Mouse (Mus musculus): ENCODE measurements at regions not wholly inside any gene's neighbourhood (a gene's known extent, or its start where the extent isn't known, plus 50 kb on each side); places are given as distances from the start of the nearest gene placed in this dataset.

- DNase-seq (ENCODE audit: low spot score in 2 of 2) = no peak
- intact Hi-C loops (cut with DNase I) = no loop called here
Observed at GRCm38 (mm10) chr7:83116487-83116886, 249.4 kb downstream of the Mex3b start.

GRCm38 (mm10) chr7:83117065-83117464 lies 249.9 kb downstream of the Mex3b start:
- intact Hi-C loops (cut with DNase I) = no loop called here
- no peak for DNase-seq (ENCODE audit: low spot score in 2 of 2)

- intact Hi-C loops (cut with DNase I) = no loop called here
- no peak for DNase-seq (ENCODE audit: low spot score in 2 of 2)
Observed at GRCm38 (mm10) chr7:83126196-83126595, 259.1 kb downstream of the Mex3b start.

DNA sequence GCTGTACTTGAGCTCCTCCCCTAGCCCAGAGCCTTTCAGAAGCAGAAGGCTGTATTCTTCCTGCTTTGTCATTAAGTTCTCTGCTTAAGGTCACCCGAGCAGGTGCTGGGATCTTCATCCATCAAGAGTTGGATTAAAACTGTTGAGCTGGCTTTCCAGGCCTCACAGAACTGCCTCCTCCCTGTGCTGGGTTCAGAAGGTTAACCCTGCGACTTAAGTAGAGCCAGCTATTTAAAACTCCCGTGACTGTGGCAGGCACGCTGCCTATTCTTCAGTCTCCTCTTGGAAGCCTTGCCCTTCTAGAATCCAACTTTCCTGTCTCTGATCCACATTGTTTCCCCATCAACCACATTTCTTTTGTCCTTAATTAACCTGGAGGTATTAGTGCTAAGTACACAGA lies 273.1 kb downstream of the Mex3b start:
- intact Hi-C loops (cut with DNase I) = loop anchor here (5.0 to 10.0 kb wide), 2 partner anchors 125 to 218 kb away; no protein-coding TSS in a partner anchor
- no peak for DNase-seq (ENCODE audit: low spot score in 2 of 2)

GRCm38 (mm10) chr7:83140658-83141057 lies 273.5 kb downstream of the Mex3b start:
- intact Hi-C loops (cut with DNase I) = loop anchor here (5.0 to 10.0 kb wide), 2 partner anchors 126 to 218 kb away; no protein-coding TSS in a partner anchor
- peak in 1 of 2 experiments; percentile 15 for DNase-seq (ENCODE audit: low spot score in 2 of 2)

- DNase-seq (ENCODE audit: low spot score in 2 of 2) = no peak
- intact Hi-C loops (cut with DNase I) = loop anchor here (5.0 to 10.0 kb wide), 2 partner anchors 129 to 222 kb away; no protein-coding TSS in a partner anchor
Observed at GRCm38 (mm10) chr7:83144018-83144417, 276.9 kb downstream of the Mex3b start.

DNA sequence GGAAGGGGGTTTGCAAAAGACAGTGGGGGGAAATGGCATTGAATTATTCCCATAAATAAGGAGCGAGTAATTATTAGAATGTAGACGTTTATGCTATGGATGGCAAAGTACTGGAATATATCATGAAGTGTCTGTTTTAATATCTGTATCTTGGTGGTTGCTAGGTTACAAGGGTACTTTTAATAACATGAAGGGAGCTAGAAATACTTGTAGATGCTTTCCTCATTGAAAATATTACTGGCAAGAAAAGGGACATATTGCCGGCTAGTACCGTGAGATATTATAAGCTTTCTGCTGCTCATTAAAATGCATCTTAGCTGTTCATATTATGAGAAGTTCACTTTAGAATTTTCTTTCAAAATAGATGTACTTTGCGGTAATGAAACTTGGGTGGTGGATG lies 278.4 kb downstream of the Mex3b start:
- intact Hi-C loops (cut with DNase I) = loop anchor here (1.0 to 10.0 kb wide), 2 partner anchors 131 to 279 kb away; no protein-coding TSS in a partner anchor
- DNase-seq (ENCODE audit: low spot score in 2 of 2) = peak in 1 of 2 experiments; percentile 49

DNA sequence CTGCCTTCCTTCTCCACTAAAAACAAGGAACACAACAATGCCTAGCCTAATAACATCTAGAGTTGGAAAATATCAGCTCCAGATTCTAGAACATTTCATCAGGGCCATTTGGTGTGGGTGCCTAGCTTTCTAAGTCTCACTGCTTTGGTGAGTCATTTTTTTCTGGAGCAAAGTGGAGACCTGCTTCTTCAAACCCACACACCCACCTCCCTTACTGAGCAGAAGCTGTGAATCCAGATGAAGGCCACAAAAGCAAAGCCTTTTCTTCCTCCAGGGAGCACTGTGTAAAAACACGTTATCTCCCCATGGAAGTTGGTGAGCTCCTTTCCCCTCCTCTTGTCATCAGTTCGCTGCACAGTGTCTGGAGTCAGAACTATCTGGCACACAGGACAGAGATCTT lies 294.1 kb downstream of the Mex3b start:
- intact Hi-C loops (cut with DNase I) = loop anchor here (5.0 kb wide), 1 partner anchor 99 kb away; no protein-coding TSS in a partner anchor
- peak in 1 of 2 experiments; percentile 80 for DNase-seq (ENCODE audit: low spot score in 2 of 2)

- intact Hi-C loops (cut with DNase I) = loop anchor here (2.0 to 5.0 kb wide), 2 partner anchors 101 to 296 kb away; partner anchors contain the start of gene Mex3b
- peak in 1 of 2 experiments; percentile 69 for DNase-seq (ENCODE audit: low spot score in 2 of 2)
Observed at GRCm38 (mm10) chr7:83162868-83163267, 295.7 kb downstream of the Mex3b start.

DNA sequence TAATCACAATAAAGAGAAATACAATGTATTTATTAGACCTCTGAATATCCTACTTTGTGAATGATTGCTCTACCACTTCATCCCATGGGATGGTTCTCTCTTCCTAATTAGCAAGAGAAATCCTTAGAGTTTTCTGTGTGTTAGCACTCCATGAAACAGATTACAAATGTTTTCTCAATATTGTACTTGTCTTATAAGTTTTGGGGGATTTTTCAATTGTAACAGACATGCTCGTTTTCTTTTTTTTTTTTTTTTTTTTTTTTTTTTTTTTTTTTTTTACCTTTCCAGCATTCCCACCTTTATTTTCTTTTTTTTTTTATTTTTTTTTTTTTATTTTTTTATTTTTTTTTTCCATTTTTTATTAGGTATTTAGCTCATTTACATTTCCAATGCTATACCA lies 312.3 kb downstream of the Mex3b start:
- intact Hi-C loops (cut with DNase I) = no loop called here
- DNase-seq (ENCODE audit: low spot score in 2 of 2) = no peak

DNA sequence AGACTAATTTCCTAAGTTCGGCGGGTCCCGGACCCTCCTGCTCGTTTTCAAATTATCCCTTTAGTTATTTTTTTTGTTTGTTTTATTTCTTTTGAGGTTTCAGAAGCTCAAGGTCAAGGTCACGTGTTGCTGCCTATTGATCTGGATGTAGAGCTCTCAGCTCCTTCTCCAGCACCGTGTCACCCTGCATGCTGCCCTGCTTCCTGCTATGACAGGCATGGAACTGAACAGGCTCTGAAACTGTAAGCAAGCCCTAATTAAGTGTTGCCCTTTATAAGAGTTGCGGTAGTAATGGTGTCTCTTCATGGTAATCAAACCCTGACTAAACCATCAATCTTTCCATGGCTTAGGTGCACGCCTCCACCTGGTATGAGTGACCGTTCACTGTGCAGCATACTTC lies 319.2 kb downstream of the Mex3b start:
- no peak for DNase-seq (ENCODE audit: low spot score in 2 of 2)
- intact Hi-C loops (cut with DNase I) = no loop called here

GRCm38 (mm10) chr7:83195896-83196537 lies 328.9 kb downstream of the Mex3b start:
- intact Hi-C loops (cut with DNase I) = no loop called here
- no peak for DNase-seq (ENCODE audit: low spot score in 2 of 2)

DNA sequence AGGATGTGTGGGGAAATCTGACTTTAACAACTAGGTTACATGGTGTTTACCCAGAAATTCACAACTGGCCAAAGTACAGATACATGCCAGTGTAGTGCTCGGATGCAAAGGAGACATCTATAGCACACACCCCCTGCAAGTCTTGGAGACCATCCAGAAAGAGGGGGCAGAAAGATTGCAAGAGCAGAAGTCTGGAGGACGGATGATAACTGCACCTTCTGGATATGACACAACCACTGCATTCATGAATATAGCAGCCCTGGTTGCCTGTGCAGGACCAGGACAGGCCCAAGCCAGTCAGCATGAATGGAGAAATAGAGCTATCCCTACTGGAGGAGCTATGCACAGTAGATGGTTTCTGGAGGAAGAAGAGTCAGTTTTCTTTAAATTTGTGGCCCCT lies 330.4 kb downstream of the Mex3b start:
- peak in 1 of 2 experiments; percentile 50 for DNase-seq (ENCODE audit: low spot score in 2 of 2)

GRCm38 (mm10) chr7:83201126-83201686 lies 334.1 kb downstream of the Mex3b start:
- DNase-seq (ENCODE audit: low spot score in 2 of 2) = no peak
- intact Hi-C loops (cut with DNase I) = loop anchor here (2.0 to 5.0 kb wide), 4 partner anchors 286 to 484 kb away; partner anchors contain the start of gene Mex3b

More for the DNA sequence above, 330.4 kb downstream of the Mex3b start:
- intact Hi-C loops (cut with DNase I) = no loop called here

DNA sequence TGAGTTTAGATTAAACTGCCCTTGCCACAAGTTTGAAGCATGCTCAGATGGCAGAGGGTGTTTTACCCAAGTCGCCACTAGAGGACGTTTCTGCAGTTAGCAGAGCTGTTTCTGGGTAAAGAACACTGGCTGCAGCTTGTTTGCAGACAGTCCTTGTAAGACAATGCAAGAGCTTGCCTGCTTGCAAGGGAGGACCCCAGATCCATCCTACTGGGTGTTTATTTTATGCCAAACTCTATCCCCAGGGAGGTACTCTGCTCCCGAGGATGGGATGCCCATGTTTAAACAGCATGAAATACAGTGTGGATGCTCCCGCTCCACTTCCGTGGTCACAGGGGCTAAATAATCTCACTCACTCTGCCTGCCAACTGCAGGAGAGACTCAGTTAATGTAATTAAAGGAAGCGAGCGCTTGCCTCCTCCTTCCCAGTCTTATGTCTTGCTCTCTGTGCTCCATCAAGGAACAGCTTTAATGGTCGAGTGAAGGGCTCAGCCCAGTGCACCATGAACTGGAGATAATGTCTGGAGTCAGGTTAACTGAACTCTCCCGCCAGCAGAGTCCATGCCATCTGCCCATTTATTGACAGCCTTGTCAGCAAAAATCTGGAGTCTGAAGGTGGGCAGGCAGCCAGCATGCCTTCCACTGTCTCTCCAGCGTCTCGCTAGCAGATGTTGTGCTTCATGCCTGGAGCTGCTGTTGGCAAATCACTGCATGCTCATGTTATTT lies 334.8 kb downstream of the Mex3b start:
- peak; percentile 72 to 81 for DNase-seq (ENCODE audit: low spot score in 2 of 2)
- intact Hi-C loops (cut with DNase I) = loop anchor here (2.0 to 5.0 kb wide), 4 partner anchors 285 to 485 kb away; partner anchors contain the start of gene Mex3b

DNA sequence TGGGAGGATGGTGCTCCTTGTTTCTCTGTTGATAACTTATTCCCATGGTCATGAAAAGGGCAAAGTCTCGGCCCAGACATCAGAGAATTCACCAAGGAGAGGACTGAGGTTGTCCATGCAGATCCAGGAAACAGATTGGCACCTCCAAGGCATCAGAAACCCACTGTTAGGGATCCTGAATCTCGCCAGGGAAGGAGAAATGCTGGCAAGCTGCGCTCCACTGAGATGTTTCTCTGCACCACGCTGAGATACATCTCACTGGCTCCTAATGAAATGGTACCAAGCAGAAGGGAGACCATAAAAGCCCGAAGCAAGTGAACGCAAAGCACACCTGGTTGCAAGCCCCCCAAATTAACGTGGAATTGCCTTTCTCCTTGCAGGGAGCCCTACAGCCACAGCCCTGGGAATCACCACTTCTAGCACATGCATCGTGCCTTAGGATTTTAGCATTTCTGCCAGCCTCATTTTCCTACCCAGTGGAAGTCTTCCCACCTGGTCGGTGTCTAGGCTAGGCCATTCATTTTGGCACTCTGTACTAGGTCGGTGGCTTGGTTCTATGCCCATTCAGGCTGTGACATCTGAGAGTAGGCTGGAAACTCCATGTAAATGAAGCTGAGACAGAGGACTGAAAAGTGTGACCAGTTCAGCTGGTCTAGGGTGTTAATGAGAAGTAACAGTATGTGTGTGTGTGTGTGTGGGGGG lies 336.3 kb downstream of the Mex3b start:
- no peak for DNase-seq (ENCODE audit: low spot score in 2 of 2)
- intact Hi-C loops (cut with DNase I) = loop anchor here (5.0 kb wide), 2 partner anchors 284 to 486 kb away; no protein-coding TSS in a partner anchor

DNA sequence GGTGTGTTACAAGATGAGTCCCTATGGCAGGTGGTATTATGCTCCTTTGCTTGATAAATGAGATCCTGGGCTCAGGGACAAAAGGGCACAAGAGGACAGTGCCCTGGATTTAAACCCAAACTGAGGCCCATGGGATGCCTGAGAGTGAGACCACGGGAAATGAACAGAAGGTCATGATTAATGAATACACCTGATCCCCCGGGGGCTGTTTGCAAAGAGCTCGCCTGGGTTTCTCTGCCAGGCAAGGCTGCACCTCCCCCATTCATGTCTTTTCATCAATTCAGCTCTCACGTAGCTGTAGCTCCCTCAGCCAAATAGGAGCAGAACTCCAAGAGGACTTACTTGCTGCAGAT lies 336.9 kb downstream of the Mex3b start:
- no peak for DNase-seq (ENCODE audit: low spot score in 2 of 2)
- intact Hi-C loops (cut with DNase I) = loop anchor here (5.0 kb wide), 2 partner anchors 283 to 487 kb away; no protein-coding TSS in a partner anchor

DNA sequence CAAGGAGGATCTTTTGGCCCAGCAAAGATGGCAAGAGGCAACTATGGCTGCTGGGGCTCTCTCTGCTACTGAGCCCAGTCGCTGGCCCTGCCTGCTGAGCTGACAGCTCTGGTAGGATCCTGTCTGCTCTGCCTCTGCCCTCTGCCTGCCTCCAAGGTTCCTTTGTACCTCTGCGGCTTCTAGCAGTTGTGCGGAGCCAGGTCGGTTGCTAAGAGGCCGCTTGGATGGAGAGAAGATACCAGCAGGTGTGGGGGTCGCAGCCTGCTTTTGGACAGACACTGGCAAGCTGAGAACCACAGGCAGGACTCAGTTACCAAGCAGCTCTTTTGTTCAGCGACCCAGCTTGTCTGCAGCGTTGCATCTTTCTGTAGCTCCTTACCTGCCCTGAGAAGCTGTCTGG lies 337.6 kb downstream of the Mex3b start:
- intact Hi-C loops (cut with DNase I) = loop anchor here (5.0 kb wide), 2 partner anchors 283 to 487 kb away; no protein-coding TSS in a partner anchor
- no peak for DNase-seq (ENCODE audit: low spot score in 2 of 2)

DNA sequence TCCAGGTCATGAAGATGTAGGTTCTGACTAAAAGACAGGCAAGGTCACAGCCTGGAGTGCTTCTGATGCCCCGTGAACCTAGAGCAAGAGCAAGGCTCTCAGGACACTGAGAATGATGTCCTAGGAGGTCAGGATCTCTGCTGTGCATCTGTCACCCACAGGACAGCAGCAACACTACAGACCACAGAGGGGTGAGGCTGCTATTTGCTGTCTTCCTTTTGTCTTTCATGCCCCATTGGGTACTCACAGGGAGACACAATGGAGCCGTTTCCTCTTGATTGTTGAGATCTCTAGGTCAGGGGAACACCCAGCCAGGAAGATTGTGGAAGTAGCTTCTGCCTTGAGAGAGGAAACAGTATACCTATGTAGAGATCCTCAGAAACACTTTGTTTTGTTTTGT lies 339.9 kb downstream of the Mex3b start:
- intact Hi-C loops (cut with DNase I) = no loop called here
- DNase-seq (ENCODE audit: low spot score in 2 of 2) = no peak

DNA sequence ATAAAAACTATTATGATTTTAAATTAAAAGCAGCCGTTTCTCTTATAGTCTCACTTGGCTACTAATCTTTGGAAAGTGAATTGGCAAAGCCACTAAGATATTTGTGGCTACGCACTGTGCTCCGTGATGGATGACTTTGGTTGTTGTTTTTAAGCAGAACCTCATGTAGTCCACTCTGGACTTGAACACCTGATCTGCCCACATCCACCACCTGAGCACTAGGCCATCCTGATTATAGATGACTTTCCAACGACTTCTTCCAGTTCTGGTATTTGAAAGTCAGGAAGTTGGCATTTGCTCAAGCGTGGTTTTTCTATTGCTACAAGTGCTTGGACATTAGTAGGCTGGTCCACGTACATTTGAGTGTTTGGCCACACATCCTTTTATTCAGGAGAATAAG lies 344.5 kb downstream of the Mex3b start:
- DNase-seq (ENCODE audit: low spot score in 2 of 2) = no peak

More for the DNA sequence above, 344.5 kb downstream of the Mex3b start:
- intact Hi-C loops (cut with DNase I) = no loop called here

Measured in left cerebral cortex, postnatal 25 days (tissue).